Mouse (Mus musculus) embryonic fibroblast, embryonic 13.5 days (primary cell): ENCODE results near the gene Srsf6.

Source experiments
- CTCF ChIP-seq: IDR thresholded peaks from 2 replicates; pipeline ENCODE4 v1.5.1; 2011; ENCODE audit warnings: mild to moderate bottlenecking, control low read depth, low read length, moderate library complexity, borderline replicate concordance; ENCODE audit not compliant: insufficient read depth
- POLR2A ChIP-seq: IDR thresholded peaks from 2 replicates; pipeline ENCODE4 v1.6.1; 2011; ENCODE audit warnings: low read depth, mild to moderate bottlenecking, control low read depth, low read length, moderate library complexity

- TF ChIP-seq CTCF (no peak), POLR2A (no peak)
These were observed 11.4 kb upstream of the Srsf6 start for GRCm38 (mm10) chr2:162919926-162920325.
